Mouse (Mus musculus): ENCODE data around the gene Ppip5k2. TPM values are rescaled to one million over a fixed set of nuclear protein-coding genes. Genes with fewer than 3 reads are reported as not detected.

The Ppip5k2 gene
- polyA plus RNA-seq, 1 experiment from 2014 or later: 33.4 TPM

DNA sequence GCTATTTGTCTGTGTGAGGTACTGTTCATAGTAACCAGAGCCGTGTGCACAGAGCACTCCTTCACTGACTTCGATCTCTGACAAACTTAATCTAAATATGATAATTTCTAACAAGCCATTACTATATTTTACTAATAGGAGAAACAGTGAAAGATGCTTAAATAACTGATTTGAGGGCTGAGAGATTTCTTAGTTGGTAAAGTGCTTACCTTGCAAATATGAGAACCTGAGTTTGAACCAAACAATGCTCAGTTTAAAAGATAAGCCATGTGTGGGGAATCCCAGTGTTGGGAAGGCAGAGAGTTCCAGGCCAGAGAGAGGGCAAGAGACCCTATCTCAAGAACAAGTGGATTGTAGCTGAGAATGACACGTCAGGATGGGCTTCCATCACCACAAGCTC, 22.0 kb downstream of the Ppip5k2 start:
- no peak overlapping the region for H3K4me2 ChIP-seq
- no peak for ATAC-seq (replicated peaks; ENCODE audit: low FRiP score)
- no peaks in the 10 kb centered on the region for H3K9me3 ChIP-seq (replicated peaks)
- no peak overlapping the region for H3K9ac ChIP-seq
- H3K27me3 ChIP-seq: no peaks in the 10 kb centered on the region
- no peak overlapping the region for H3K4me3 ChIP-seq (replicated peaks)
- H3K36me3 ChIP-seq: peaks cover 59% of the 10 kb centered on the region
- H3K4me1 ChIP-seq: no peaks in the 10 kb centered on the region
- no peak overlapping the region for H3K27ac ChIP-seq
- WGBS: 88% methylated on average over 3 of the region's 3 CpGs

DNA sequence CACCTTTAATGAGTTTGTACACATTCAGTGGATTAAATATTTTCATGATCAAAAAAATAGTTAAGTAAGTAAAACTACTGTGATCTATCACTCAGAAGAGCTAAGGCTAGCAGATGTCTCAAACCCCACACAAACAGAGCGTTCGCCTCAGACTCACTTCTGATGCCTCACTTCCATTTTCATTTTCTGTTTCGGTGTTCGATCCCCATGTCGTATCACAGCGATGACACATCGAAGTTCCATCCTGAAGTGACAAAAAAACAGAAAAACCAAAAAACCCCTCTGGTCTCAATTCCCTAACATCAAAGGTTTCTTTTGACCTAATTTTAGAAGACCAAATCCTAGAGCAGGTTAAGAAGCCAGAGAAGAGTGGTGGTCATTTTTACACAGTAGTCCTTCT, 23.9 kb downstream of the Ppip5k2 start:
- Histone ChIP-seq H3K27me3 (no peaks in the 10 kb centered on the region), H3K27ac (no peak overlapping the region), H3K4me2 (no peak overlapping the region), H3K36me3 (peaks cover 59% of the 10 kb centered on the region), H3K9ac (no peak overlapping the region), H3K4me1 (no peaks in the 10 kb centered on the region), H3K9me3 (replicated peaks) (no peaks in the 10 kb centered on the region), H3K4me3 (replicated peaks) (no peak overlapping the region)
- ATAC-seq (replicated peaks; ENCODE audit: low FRiP score): no peak
- WGBS: 97% methylated on average over 7 of the region's 7 CpGs

DNA sequence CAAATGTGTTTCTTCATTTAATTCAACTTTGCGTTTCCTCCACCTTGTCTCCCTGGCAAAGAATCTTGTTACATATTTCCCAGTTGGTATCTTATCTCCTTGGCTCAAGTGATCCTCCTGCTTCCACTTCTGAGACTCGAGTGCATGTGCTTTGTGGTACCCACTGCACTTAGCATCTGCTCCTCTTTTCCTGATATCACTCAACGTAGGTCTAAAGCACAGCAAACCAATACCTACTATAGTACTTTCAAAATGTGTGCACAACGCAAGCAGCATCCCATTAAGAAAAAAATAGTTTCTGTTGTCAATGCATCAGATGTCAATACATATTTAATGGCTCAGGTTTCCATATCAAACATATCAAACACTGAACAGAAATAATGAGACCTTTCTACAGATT, 24.5 kb downstream of the Ppip5k2 start:
- Histone ChIP-seq H3K36me3 (peaks cover 60% of the 10 kb centered on the region), H3K4me1 (no peaks in the 10 kb centered on the region), H3K27me3 (no peaks in the 10 kb centered on the region), H3K4me3 (replicated peaks) (no peak overlapping the region), H3K27ac (no peak overlapping the region), H3K4me2 (no peak overlapping the region), H3K9me3 (replicated peaks) (no peaks in the 10 kb centered on the region), H3K9ac (no peak overlapping the region)
- no peak for ATAC-seq (replicated peaks; ENCODE audit: low FRiP score)
- WGBS: 91% methylated on average over 4 of the region's 4 CpGs

DNA sequence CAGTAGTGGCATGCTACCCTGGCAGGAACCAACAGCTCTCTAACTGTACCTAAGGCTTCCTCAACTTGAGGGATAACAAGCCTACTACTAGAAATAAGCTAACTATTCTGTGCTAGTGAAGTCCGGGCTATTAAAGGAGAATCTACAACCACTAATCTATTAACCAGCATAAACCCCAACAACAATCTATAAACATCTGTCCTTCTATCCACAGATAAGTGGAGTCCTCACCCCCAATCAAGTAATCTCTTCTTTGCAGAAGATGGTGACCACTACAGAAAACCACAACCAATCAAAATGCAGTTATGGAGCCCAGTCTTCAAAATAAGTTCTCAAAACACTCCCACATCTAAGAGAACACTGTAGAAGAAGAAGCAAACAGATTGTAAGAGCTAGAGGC, 27.1 kb downstream of the Ppip5k2 start:
- H3K9ac ChIP-seq: no peak overlapping the region
- H3K27ac ChIP-seq: no peak overlapping the region
- no peak for ATAC-seq (replicated peaks; ENCODE audit: low FRiP score)
- H3K4me1 ChIP-seq: no peaks in the 10 kb centered on the region
- H3K4me3 ChIP-seq (replicated peaks): no peak overlapping the region
- peaks cover 65% of the 10 kb centered on the region for H3K36me3 ChIP-seq
- H3K4me2 ChIP-seq: no peak overlapping the region
- H3K27me3 ChIP-seq: no peaks in the 10 kb centered on the region
- no peaks in the 10 kb centered on the region for H3K9me3 ChIP-seq (replicated peaks)
- WGBS: 97% methylated on average over 1 of the region's 1 CpGs

DNA sequence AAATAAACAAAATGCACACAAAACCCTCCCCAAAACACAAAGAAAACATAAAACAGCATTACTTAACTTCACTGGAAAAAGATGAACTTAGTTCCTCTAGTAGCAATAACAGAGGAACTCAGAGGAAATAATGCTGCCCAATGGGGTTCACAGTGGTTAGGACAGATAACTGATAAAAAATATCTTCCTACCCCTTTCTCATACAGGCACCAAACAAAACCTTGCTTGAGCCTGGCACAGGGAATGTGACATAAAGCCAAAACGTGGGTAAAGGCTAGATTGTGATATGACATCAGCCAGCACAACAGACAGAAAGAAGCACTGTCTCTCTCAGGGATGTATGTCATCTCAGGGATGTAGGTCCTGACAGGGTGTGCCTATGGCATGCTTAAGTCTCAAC, 40.9 kb downstream of the Ppip5k2 start:
- H3K9me3 ChIP-seq (replicated peaks): no peaks in the 10 kb centered on the region
- H3K36me3 ChIP-seq: peaks cover 47% of the 10 kb centered on the region
- no peak for ATAC-seq (replicated peaks; ENCODE audit: low FRiP score)
- no peak overlapping the region for H3K4me2 ChIP-seq
- H3K9ac ChIP-seq: no peak overlapping the region
- no peaks in the 10 kb centered on the region for H3K4me1 ChIP-seq
- no peaks in the 10 kb centered on the region for H3K27me3 ChIP-seq
- no peak overlapping the region for H3K27ac ChIP-seq
- no peak overlapping the region for H3K4me3 ChIP-seq (replicated peaks)
- WGBS: 75% methylated on average over 1 of the region's 1 CpGs

DNA sequence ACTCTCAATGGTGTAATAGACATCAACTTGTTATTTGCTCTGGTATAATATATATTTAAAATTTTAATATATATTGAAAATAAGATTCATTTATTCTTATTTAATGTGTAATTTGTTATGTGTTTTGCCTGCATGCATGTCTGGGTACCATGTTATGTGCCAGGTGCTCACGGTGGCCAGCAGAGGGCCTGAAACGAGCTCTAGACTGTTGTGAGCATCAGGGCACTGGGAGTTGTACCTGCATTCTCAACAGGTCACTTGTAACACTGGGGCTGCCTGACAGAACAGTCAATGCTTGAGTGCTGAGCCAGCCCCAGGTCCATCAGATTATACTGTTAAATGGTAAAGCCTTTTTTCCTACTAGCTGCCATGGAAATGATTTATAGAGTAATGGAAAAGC, 43.5 kb downstream of the Ppip5k2 start:
- Histone ChIP-seq H3K36me3 (peaks cover 41% of the 10 kb centered on the region), H3K4me3 (replicated peaks) (no peak overlapping the region), H3K4me2 (no peak overlapping the region), H3K9ac (no peak overlapping the region), H3K27me3 (no peaks in the 10 kb centered on the region), H3K27ac (no peak overlapping the region), H3K4me1 (no peaks in the 10 kb centered on the region), H3K9me3 (replicated peaks) (no peaks in the 10 kb centered on the region)
- 72% methylated on average over 2 of the region's 2 CpGs for WGBS
- ATAC-seq (replicated peaks; ENCODE audit: low FRiP score): no peak

DNA sequence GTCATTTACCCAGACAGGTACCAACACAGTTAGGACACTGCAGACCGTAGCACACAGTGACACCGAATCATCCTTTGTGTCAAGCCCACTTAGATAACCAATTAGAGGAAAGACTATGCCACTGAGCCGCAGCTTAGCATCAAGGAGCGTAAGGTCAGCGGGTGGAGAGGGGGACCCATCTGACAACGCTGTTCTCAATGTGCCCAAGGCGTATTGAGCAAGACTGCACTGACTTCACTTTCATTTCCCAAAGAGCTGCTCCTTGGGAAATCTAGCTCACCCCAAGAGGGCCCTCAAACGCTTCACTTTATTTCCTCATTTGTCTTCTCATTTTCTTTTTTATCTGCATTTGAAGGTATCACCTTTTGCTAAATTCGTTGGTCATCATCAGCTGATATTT, 51.8 kb downstream of the Ppip5k2 start:
- ATAC-seq (replicated peaks; ENCODE audit: low FRiP score): no peak
- no peak overlapping the region for H3K4me2 ChIP-seq
- no peak overlapping the region for H3K9ac ChIP-seq
- no peaks in the 10 kb centered on the region for H3K9me3 ChIP-seq (replicated peaks)
- H3K36me3 ChIP-seq: peaks cover 54% of the 10 kb centered on the region
- no peak overlapping the region for H3K4me3 ChIP-seq (replicated peaks)
- H3K27me3 ChIP-seq: no peaks in the 10 kb centered on the region
- 86% methylated on average over 9 of the region's 9 CpGs for WGBS
- no peak overlapping the region for H3K27ac ChIP-seq
- no peaks in the 10 kb centered on the region for H3K4me1 ChIP-seq

DNA sequence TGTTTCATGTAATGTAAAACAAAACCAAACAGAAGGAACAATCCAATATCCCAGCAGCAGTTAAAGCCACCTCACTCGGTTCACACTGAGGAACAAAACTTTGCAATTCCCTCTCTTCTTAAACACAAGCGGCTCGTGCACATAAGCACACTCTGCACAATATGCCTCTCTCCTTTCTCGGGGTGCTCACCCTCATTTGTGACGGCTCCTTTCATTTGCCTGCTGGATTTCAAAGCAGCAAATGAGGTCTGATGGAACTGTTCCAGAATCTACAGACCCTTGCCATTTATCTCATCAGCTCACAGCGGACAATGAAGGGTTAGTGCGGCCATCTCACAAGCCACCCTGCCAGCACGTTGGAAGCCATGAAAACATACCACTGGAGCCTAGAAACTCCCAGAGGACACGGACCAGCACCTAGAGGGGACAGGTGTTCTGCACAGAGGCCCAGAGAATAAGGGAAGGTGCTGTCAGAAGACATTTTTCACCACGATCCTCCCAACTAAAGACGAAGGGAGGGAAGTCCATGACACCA, 55.8 kb downstream of the Ppip5k2 start:
- Histone ChIP-seq H3K4me2 (no peak overlapping the region), H3K27ac (no peak overlapping the region), H3K9ac (no peak overlapping the region), H3K4me1 (no peaks in the 10 kb centered on the region), H3K27me3 (no peaks in the 10 kb centered on the region), H3K4me3 (replicated peaks) (no peak overlapping the region), H3K9me3 (replicated peaks) (no peaks in the 10 kb centered on the region), H3K36me3 (peaks cover 62% of the 10 kb centered on the region)
- WGBS: 85% methylated on average over 11 of the region's 11 CpGs
- no peak for ATAC-seq (replicated peaks; ENCODE audit: low FRiP score)

DNA sequence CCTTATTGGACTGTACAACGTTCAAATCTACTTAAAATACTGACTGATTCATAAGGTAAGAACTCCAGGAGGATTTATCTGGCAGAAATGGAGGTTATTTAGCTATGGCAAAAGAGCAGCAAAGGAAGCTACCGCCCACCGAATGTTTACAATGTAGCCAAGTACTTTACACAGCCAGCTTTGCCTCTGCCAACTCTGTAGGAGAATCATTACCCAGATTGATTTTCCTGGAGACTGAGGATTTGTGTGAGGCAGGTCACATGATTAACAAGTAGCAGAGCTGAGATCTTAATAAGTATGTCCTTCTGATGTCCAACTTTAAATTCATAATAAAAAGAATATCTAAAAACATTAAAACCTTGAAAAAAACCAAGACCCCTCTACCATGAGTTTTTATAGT, 59.7 kb downstream of the Ppip5k2 start:
- no peak for ATAC-seq (replicated peaks; ENCODE audit: low FRiP score)
- Histone ChIP-seq H3K27me3 (no peaks in the 10 kb centered on the region), H3K9ac (no peak overlapping the region), H3K36me3 (peaks cover 51% of the 10 kb centered on the region), H3K4me3 (replicated peaks) (no peak overlapping the region), H3K27ac (no peak overlapping the region), H3K4me2 (no peak overlapping the region), H3K9me3 (replicated peaks) (no peaks in the 10 kb centered on the region), H3K4me1 (no peaks in the 10 kb centered on the region)
- 95% methylated on average over 3 of the region's 3 CpGs for WGBS

DNA sequence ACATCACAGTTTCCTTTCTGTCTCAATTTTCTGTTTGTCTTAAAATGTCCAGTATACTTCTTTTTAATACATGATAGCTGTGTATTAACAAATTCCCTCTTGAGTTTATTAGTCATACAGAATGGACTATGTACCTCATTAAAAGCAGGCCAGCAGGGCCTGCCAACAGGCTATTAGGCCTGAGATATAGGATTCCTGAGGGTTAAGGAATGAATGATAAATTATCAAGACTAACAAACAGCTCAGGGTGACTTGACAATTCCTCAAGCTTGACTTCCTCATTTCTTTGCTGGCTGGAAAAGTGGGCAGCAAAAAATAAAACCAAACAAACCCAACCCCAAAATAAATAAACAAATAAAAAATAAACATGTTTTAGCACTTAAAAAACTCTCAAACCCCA, 64.8 kb downstream of the Ppip5k2 start:
- Histone ChIP-seq H3K4me2 (no peak overlapping the region), H3K4me3 (replicated peaks) (no peak overlapping the region), H3K9me3 (replicated peaks) (no peaks in the 10 kb centered on the region), H3K36me3 (peaks cover 25% of the 10 kb centered on the region), H3K4me1 (no peaks in the 10 kb centered on the region), H3K9ac (no peak overlapping the region), H3K27ac (no peak overlapping the region), H3K27me3 (no peaks in the 10 kb centered on the region)
- no peak for ATAC-seq (replicated peaks; ENCODE audit: low FRiP score)

DNA sequence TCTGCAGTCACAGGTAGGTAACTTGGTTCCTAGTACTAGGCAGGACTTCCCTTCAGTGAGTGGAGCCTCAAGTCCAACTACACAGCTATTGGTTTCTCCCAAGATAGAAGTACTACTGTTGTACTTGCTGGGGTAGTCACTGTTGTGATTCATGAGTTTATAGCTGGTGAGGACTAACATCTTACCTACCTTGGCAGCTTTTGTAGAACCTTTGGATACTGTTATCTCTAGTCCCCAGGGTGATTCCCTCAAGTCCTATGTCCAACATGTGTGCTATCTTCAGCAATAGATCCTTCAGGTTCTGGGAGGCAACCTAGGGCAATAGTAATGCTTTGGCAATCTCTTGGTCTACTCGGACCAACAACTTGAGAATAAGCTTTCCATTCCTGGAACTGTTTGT, 65.6 kb downstream of the Ppip5k2 start:
- Histone ChIP-seq H3K9ac (no peak overlapping the region), H3K27me3 (no peaks in the 10 kb centered on the region), H3K9me3 (replicated peaks) (no peaks in the 10 kb centered on the region), H3K4me1 (no peaks in the 10 kb centered on the region), H3K4me3 (replicated peaks) (no peak overlapping the region), H3K36me3 (peaks cover 18% of the 10 kb centered on the region), H3K27ac (no peak overlapping the region), H3K4me2 (no peak overlapping the region)
- 93% methylated on average over 1 of the region's 1 CpGs for WGBS
- ATAC-seq (replicated peaks; ENCODE audit: low FRiP score): no peak

DNA sequence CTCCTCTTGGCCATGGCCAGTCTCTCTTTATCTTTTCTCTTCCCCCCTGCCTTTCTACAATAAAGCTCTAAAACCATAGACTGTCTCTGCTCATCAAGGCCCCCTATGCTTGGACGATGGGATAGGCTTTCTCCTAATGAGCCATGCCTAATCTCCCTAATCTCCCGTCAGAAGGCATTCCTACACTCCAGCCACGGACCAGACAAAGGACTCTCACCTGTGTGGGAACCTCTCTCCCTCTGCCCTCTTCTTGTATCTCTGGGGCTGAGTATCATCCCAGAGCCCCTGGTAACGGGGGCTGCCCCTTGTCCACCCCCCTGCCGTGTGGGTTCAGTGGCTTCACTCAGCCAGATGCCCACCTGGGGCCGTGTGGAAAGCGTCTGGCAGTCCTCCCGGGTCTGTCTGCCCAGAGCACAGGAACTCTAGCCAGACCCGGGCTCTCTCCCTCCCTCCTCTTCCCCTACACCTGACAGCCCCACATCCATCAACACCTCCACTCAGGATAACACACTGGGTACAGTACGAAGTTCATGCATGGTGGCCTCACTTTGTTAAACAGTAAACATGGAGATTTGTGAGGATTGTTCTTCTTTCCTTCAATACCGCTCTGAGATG, 71.1 kb downstream of the Ppip5k2 start:
- Histone ChIP-seq H3K4me2 (peak overlapping the region; percentile 33; the same call in 1 of the 2 replicates), H3K4me1 (no peaks in the 10 kb centered on the region), H3K27ac (no peak overlapping the region), H3K9me3 (replicated peaks) (no peaks in the 10 kb centered on the region), H3K27me3 (no peaks in the 10 kb centered on the region), H3K36me3 (no peaks in the 10 kb centered on the region), H3K4me3 (replicated peaks) (no peak overlapping the region), H3K9ac (no peak overlapping the region)
- 17% methylated on average over 11 of the region's 11 CpGs for WGBS
- peak; percentile 86 for ATAC-seq (replicated peaks; ENCODE audit: low FRiP score)

DNA sequence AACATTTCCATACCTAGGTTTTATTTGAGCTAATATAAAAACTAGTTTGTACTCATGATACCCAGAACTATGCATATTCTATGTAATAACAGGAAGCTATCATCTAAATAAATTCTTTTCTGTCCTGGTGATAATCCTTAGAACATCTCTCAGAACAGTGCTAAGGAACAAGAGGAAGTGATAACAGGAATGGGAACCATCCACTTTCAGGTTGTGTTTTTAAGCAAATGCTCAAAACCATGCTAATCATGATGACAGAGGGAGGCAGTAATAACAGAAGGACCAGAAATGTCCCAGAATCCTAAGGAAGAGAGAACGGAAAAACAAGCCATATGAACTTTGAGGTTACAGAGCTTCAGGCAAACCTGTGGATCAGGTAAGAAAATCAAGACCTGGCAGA, 72.9 kb downstream of the Ppip5k2 start:
- no peak for ATAC-seq (replicated peaks; ENCODE audit: low FRiP score)
- H3K27me3 ChIP-seq: no peaks in the 10 kb centered on the region
- H3K27ac ChIP-seq: no peak overlapping the region
- H3K4me1 ChIP-seq: no peaks in the 10 kb centered on the region
- no peak overlapping the region for H3K4me2 ChIP-seq
- H3K4me3 ChIP-seq (replicated peaks): no peak overlapping the region
- H3K36me3 ChIP-seq: no peaks in the 10 kb centered on the region
- WGBS: 93% methylated on average over 1 of the region's 1 CpGs
- H3K9me3 ChIP-seq (replicated peaks): no peaks in the 10 kb centered on the region
- H3K9ac ChIP-seq: no peak overlapping the region
